Mouse (Mus musculus) c-Kit-positive CD71-positive TER-119-positive erythroid progenitor cells, embryonic 14.5 days (primary cell): ENCODE data around the gene P3h4.
"Not testable (repeated sequence)": the region's sequence is repeated elsewhere in the genome, so short reads cannot be mapped to it uniquely, and the experiment has no call there.

Experiments used
- DNase-seq: peaks from one replicate; pipeline ENCODE4 v3.0.0-alpha.2; 2013; ENCODE audit warnings: low spot score

P3h4 gene

DNA sequence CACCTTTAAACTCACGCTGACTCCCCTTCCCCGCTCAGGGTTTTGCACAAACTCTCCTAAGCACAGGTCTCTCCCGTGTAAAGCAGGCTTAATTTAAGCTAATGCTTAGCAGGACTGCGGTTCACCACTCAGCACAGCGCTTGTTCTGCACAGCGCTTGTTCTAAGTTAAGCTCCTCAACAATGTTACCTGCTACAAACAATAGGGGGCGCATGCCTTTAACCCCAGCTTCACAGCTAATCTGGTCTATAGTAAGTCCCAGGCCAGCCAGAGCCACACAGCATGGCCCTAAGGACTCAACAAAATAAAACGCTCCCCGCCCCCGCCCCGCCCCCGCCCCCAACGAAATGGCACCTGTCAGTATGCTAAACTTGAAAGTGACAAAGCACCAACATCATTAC is 53.6 kb downstream of the P3h4 start:
- DNase-seq, result not testable (repeated sequence)

DNA sequence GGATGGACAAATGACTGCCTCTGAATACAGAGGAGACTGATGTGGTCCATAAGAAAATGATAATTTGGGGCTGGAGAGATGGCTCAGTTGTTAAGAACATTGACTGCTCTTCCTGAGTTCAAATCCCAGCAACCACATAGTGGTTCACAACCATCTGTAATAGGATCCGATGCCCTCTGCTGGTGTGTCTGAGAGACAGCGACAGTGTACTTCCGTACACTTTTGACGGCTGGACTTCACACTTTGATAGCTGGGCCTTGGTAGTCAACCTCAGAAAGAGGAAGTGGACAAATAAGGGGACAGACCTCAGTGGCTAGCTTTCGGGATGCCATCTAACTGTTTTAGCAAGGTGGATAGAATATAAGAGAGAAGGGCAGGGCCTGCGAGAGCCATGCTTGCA is 54.5 kb downstream of the P3h4 start:
- no peak for DNase-seq
